Mouse (Mus musculus) splenic B cell, adult 2 months (primary cell): ENCODE data around the gene Smo.
A peak's percentile ranks its signal among the peaks of the same experiment; 100 is the strongest.
"Not testable (repeated sequence)": the region's sequence is repeated elsewhere in the genome, so short reads cannot be mapped to it uniquely, and the experiment has no call there.

Experiments
- DNase-seq: peaks from one replicate; pipeline ENCODE4 v3.0.0-alpha.2; 2011; ENCODE audit warnings: low read depth, low spot score
- H3K27me3 ChIP-seq: 2 replicates; pipeline ENCODE4 v1.6.1; 2012; ENCODE audit warnings: mild to moderate bottlenecking, low read length, moderate library complexity, mixed read lengths; ENCODE audit not compliant: control insufficient read depth, poor library complexity, insufficient read depth, severe bottlenecking
- H3K36me3 ChIP-seq: 2 replicates; pipeline ENCODE4 v1.6.1; 2012; ENCODE audit warnings: mild to moderate bottlenecking, low read length, moderate library complexity, mixed read lengths; ENCODE audit not compliant: control insufficient read depth, poor library complexity, insufficient read depth, severe bottlenecking

The Smo gene

GRCm38 (mm10) chr6:29756001-29756400 lies 20.7 kb downstream of the Smo start:
- no peaks in the 10 kb centered on the region for H3K27me3 ChIP-seq
- DNase-seq: no peak
- no peaks in the 10 kb centered on the region for H3K36me3 ChIP-seq

- no peaks in the 10 kb centered on the region for H3K36me3 ChIP-seq
- DNase-seq: no peak
- no peaks in the 10 kb centered on the region for H3K27me3 ChIP-seq
These were observed 21.2 kb downstream of the Smo start for GRCm38 (mm10) chr6:29756476-29756875.

- Histone ChIP-seq H3K36me3 (no peaks in the 10 kb centered on the region), H3K27me3 (no peaks in the 10 kb centered on the region)
- peak; percentile 82 for DNase-seq
These were observed 23.1 kb downstream of the Smo start for GRCm38 (mm10) chr6:29758417-29758816.

GRCm38 (mm10) chr6:29759012-29759679 lies 23.8 kb downstream of the Smo start:
- Histone ChIP-seq H3K27me3 (no peaks in the 10 kb centered on the region), H3K36me3 (no peaks in the 10 kb centered on the region)
- DNase-seq: no peak

GRCm38 (mm10) chr6:29760397-29760796 lies 25.1 kb downstream of the Smo start:
- not testable (repeated sequence) for DNase-seq, H3K27me3 ChIP-seq, H3K36me3 ChIP-seq

- Histone ChIP-seq H3K27me3 (no peaks in the 10 kb centered on the region), H3K36me3 (no peaks in the 10 kb centered on the region)
- no peak for DNase-seq
These were observed 26.0 kb downstream of the Smo start for GRCm38 (mm10) chr6:29761282-29761681.

GRCm38 (mm10) chr6:29762524-29762923 lies 27.2 kb downstream of the Smo start:
- peak; percentile 53 for DNase-seq
- no peaks in the 10 kb centered on the region for H3K27me3 ChIP-seq
- no peaks in the 10 kb centered on the region for H3K36me3 ChIP-seq

GRCm38 (mm10) chr6:29766874-29767273 lies 31.6 kb downstream of the Smo start:
- DNase-seq: peak; percentile 31
- no peaks in the 10 kb centered on the region for H3K27me3 ChIP-seq
- no peaks in the 10 kb centered on the region for H3K36me3 ChIP-seq

GRCm38 (mm10) chr6:29767813-29768660 lies 32.7 kb downstream of the Smo start, which contains the start of gene Ahcyl2:
TSS of gene Ahcyl2 (plus strand) at chr6:29768011.
- Histone ChIP-seq H3K27me3 (no peaks in the 10 kb centered on the region), H3K36me3 (no peaks in the 10 kb centered on the region)
- DNase-seq: peak; percentile 98

GRCm38 (mm10) chr6:29768791-29769441 lies 33.6 kb downstream of the Smo start:
- H3K27me3 ChIP-seq: no peaks in the 10 kb centered on the region
- H3K36me3 ChIP-seq: no peaks in the 10 kb centered on the region
- peak; percentile 50 for DNase-seq

GRCm38 (mm10) chr6:29770672-29771321 lies 35.5 kb downstream of the Smo start:
- H3K27me3 ChIP-seq: no peaks in the 10 kb centered on the region
- no peak for DNase-seq
- no peaks in the 10 kb centered on the region for H3K36me3 ChIP-seq

- no peaks in the 10 kb centered on the region for H3K27me3 ChIP-seq
- DNase-seq: no peak
These were observed 36.9 kb downstream of the Smo start for GRCm38 (mm10) chr6:29772236-29772635.

GRCm38 (mm10) chr6:29774161-29774560 lies 38.9 kb downstream of the Smo start:
- H3K36me3 ChIP-seq: no peaks in the 10 kb centered on the region
- H3K27me3 ChIP-seq: no peaks in the 10 kb centered on the region
- DNase-seq: no peak

More at GRCm38 (mm10) chr6:29772236-29772635, 36.9 kb downstream of the Smo start:
- H3K36me3 ChIP-seq: no peaks in the 10 kb centered on the region

- Histone ChIP-seq H3K27me3 (no peaks in the 10 kb centered on the region), H3K36me3 (no peaks in the 10 kb centered on the region)
- no peak for DNase-seq
These were observed 40.3 kb downstream of the Smo start for GRCm38 (mm10) chr6:29775609-29776008.
